Mouse (Mus musculus) heart, postnatal 0 days (tissue): Measurements from ENCODE around the gene Runx3. TPM values are rescaled to one million over a fixed set of nuclear protein-coding genes. Genes with fewer than 3 reads are reported as not detected.

Experiments used
- ATAC-seq: fragments of 200-750 bp; cut with Nextera tagmentation; 2 replicates; pipeline ENCODE4 v1.8.0; 2017; ENCODE audit warnings: low read depth, moderate number of reproducible peaks, moderate library complexity; ENCODE audit not compliant: insufficient read depth
- DNase-seq: peaks from one replicate; pipeline ENCODE4 v3.0.0-alpha.2; 2016; ENCODE audit warnings: low spot score
- H3K27ac ChIP-seq: fragments of 300-500 bp; sonication (generic); 2 replicates; pipeline ENCODE4 v1.5.1; 2014; ENCODE audit warnings: low read depth, mild to moderate bottlenecking
- H3K27me3 ChIP-seq: fragments of 300-500 bp; sonication (generic); 2 replicates; pipeline ENCODE4 v1.6.1; 2014; ENCODE audit warnings: low read length, mixed read lengths; ENCODE audit not compliant: control insufficient read depth, insufficient read depth
- H3K36me3 ChIP-seq: fragments of 300-500 bp; sonication (generic); replicated peaks from 2 replicates; pipeline ENCODE4 v1.6.1; 2014; ENCODE audit warnings: low read length, mixed read lengths; ENCODE audit not compliant: control insufficient read depth, insufficient read depth
- H3K4me1 ChIP-seq: fragments of 300-500 bp; sonication (generic); 2 replicates; pipeline ENCODE4 v1.6.1; 2014; ENCODE audit warnings: antibody characterized with exemption; ENCODE audit not compliant: control insufficient read depth, insufficient read depth
- H3K4me2 ChIP-seq: fragments of 300-500 bp; sonication (generic); 2 replicates; pipeline ENCODE4 v1.6.1; 2014; ENCODE audit warnings: low read depth, mild to moderate bottlenecking, low read length, moderate library complexity
- H3K4me3 ChIP-seq: fragments of 300-500 bp; sonication (generic); 2 replicates; pipeline ENCODE4 v1.5.1; 2014; ENCODE audit warnings: low read depth, low read length
- H3K9ac ChIP-seq: fragments of 300-500 bp; sonication (generic); replicated peaks from 2 replicates; pipeline ENCODE4 v1.6.1; 2014; ENCODE audit warnings: low read depth, low read length, mixed read lengths
- H3K9me3 ChIP-seq: fragments of 300-500 bp; sonication (generic); replicated peaks from 2 replicates; pipeline ENCODE4 v1.6.1; 2016; ENCODE audit warnings: low read length; ENCODE audit not compliant: control insufficient read depth
- CTCF ChIP-seq: IDR thresholded peaks from 2 replicates; pipeline ENCODE4 v1.5.1; 2016; ENCODE audit warnings: antibody characterized with exemption, control low read depth, low read depth
- EP300 ChIP-seq: IDR thresholded peaks from 2 replicates; pipeline ENCODE4 v1.6.1; 2016; ENCODE audit warnings: antibody characterized with exemption, low read depth
- WGBS: fragments of 180-500 bp; shearing (Covaris S2); extraction: QIAGEN DNeasy Blood & Tissue Kit; methylation state at CpG from one replicate; pipeline ENCODE4 v1.1.7; 2014; 5-methylcytosine and 5-hydroxymethylcytosine counted together
- polyA plus RNA-seq: library from polyadenylated mRNA; unstranded; fragments of >200 nt; fragmentation: Nextera tagmentation; extraction: Ambion mirVana; gene quantifications from 2 replicates; pipeline ENCODE4 v1.2.1, GENCODE M21; 2015
- total RNA-seq: library from RNA; depleted of rRNA; stranded (reverse); fragments of >200 nt; gene quantifications from 2 replicates; pipeline ENCODE4 v1.2.3, GENCODE M21; 2014; ENCODE audit warnings: low replicate concordance

Gene Runx3
- total and polyA plus RNA-seq, 2 experiments from 2014 or later, result 0.07 to 0.11 TPM

GRCm38 (mm10) chr4:135166413-135167225 lies 46.2 kb downstream of the Runx3 start:
- Histone ChIP-seq H3K4me2 (no peak overlapping the region), H3K36me3 (no peaks in the 10 kb centered on the region), H3K27ac (no peak overlapping the region), H3K4me3 (no peak overlapping the region), H3K27me3 (peaks cover 64% of the 10 kb centered on the region), H3K9ac (no peak overlapping the region), H3K4me1 (peaks cover 10% of the 10 kb centered on the region; the same call in 1 of the 2 replicates), H3K9me3 (no peaks in the 10 kb centered on the region)
- ATAC-seq (no peak), DNase-seq (no peak)
- TF ChIP-seq EP300 (no peak), CTCF (no peak)
- WGBS, result 10% methylated on average over 23 of the region's 23 CpGs

- Histone ChIP-seq H3K9me3 (no peaks in the 10 kb centered on the region), H3K4me2 (no peak overlapping the region), H3K36me3 (no peaks in the 10 kb centered on the region), H3K27me3 (peaks cover 74% of the 10 kb centered on the region), H3K4me3 (no peak overlapping the region), H3K4me1 (0 out of 2 replicates have a peak, but pooled peaks cover 5% of the 10 kb centered on the region), H3K27ac (no peak overlapping the region), H3K9ac (no peak overlapping the region)
- no peak for ATAC-seq
- DNase-seq, result peak; percentile 2
- TF ChIP-seq CTCF, result no peak
- TF ChIP-seq EP300, result no peak
- 69% methylated on average over 7 of the region's 7 CpGs for WGBS
Measured at GRCm38 (mm10) chr4:135167816-135168527, 47.5 kb downstream of the Runx3 start.

DNA sequence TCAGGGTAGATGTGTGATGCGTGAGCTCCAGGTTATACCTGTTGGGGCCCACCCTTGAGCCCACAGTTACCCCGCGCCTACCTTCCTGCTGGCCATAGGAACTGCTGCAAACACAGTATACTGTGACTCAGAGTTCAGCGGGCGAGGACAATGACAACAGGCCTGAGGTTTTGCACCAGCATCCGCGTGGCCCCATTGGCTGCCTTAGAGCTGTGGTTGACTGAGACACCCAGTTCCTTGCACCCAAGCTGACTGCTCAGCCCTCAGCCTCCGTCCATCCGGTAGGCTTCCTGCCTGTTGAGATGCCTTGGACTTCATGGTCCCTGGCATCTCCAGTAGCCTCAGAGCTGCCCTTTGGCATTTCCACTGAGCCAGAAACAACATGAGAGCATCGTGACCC lies 48.6 kb downstream of the Runx3 start:
- TF ChIP-seq CTCF (no peak), EP300 (no peak)
- H3K9ac ChIP-seq, result no peak overlapping the region
- 0 out of 2 replicates have a peak, but pooled peaks cover 5% of the 10 kb centered on the region for H3K4me1 ChIP-seq
- peaks cover 80% of the 10 kb centered on the region for H3K27me3 ChIP-seq
- H3K9me3 ChIP-seq, result no peaks in the 10 kb centered on the region
- H3K4me3 ChIP-seq, result no peak overlapping the region
- H3K4me2 ChIP-seq, result no peak overlapping the region
- H3K27ac ChIP-seq, result no peak overlapping the region
- DNase-seq, result no peak
- H3K36me3 ChIP-seq, result no peaks in the 10 kb centered on the region
- no peak for ATAC-seq
- WGBS, result 75% methylated on average over 10 of the region's 10 CpGs

- WGBS, result 46% methylated on average over 4 of the region's 4 CpGs
Measured at GRCm38 (mm10) chr4:135169501-135169900, 49.0 kb downstream of the Runx3 start.

GRCm38 (mm10) chr4:135171304-135171875 lies 50.9 kb downstream of the Runx3 start:
- DNase-seq (no peak), ATAC-seq (no peak)
- 69% methylated on average over 12 of the region's 12 CpGs for WGBS
- H3K9me3 ChIP-seq, result no peaks in the 10 kb centered on the region
- H3K27me3 ChIP-seq, result peaks cover 79% of the 10 kb centered on the region
- no peak overlapping the region for H3K4me2 ChIP-seq
- TF ChIP-seq EP300 (no peak), CTCF (no peak)
- H3K9ac ChIP-seq, result no peak overlapping the region
- H3K4me3 ChIP-seq, result no peak overlapping the region
- 0 out of 2 replicates have a peak, but pooled peaks cover 8% of the 10 kb centered on the region for H3K4me1 ChIP-seq
- no peak overlapping the region for H3K27ac ChIP-seq
- H3K36me3 ChIP-seq, result no peaks in the 10 kb centered on the region

More at GRCm38 (mm10) chr4:135169501-135169900, 49.0 kb downstream of the Runx3 start:
- no peak for DNase-seq
- 0 out of 2 replicates have a peak, but pooled peaks cover 5% of the 10 kb centered on the region for H3K4me1 ChIP-seq
- H3K9ac ChIP-seq, result no peak overlapping the region
- ATAC-seq, result no peak
- H3K4me2 ChIP-seq, result no peak overlapping the region
- H3K9me3 ChIP-seq, result no peaks in the 10 kb centered on the region
- peaks cover 80% of the 10 kb centered on the region for H3K27me3 ChIP-seq
- TF ChIP-seq EP300 (no peak), CTCF (no peak)
- no peak overlapping the region for H3K4me3 ChIP-seq
- H3K36me3 ChIP-seq, result no peaks in the 10 kb centered on the region
- H3K27ac ChIP-seq, result no peak overlapping the region
